Mouse (Mus musculus) neural tube, postnatal 0 days (tissue): ENCODE data around the gene Nexn. TPM values are rescaled to one million over a fixed set of nuclear protein-coding genes. Genes with fewer than 3 reads are reported as not detected.

Experiments
- polyA plus RNA-seq: library from polyadenylated mRNA; unstranded; fragments of >200 nt; fragmentation: Nextera tagmentation; extraction: Ambion mirVana; gene quantifications from 2 replicates; pipeline ENCODE4 v1.2.1, GENCODE M21; 2015

Nexn gene
- polyA plus RNA-seq: 2.9 and 3.6 TPM in 2 replicates

GRCm38 (mm10) chr3:152266036-152266421, at the start of gene Nexn:
Gene Nexn, minus strand, starts transcription at chr3:152266350.

DNA sequence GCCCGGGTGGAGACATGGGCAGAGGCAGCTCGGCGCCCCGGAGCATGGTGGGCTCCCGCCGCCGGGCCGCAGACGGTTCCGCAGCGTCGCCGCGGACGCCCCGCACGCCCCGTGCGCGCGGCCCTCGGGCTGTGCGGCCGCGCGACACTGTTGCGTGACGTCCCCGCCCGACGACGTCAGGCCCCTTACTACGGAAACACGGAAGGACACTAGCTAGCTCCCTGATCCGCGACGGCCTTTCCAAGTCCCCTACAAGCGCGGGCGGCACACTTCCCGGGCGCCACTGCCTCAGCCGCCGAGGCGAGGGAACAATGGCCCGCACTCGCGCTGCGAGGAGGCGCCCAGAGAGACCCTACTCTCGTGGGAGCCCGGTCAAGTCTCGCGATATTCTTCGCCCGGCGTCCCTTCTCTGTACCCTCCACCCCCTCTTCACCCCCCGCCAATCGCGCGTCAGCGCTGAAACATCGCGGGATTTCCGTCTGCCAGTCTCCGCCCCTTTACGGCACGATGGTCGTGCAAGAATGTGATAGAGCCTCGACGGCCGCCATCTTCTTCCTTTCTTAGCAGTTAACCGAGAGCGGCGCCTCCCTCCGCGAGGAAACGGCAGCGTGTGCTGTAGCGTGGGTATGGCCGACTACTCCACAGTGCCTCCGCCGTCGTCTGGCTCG, 56.0 kb downstream of the Nexn start, which contains the start of the genes Dnajb4 and Fubp1:
TSS of gene Dnajb4 (minus strand) at position 336 of the 668 bp plus-strand sequence.
TSS of gene Fubp1 (plus strand) at position 456 of the 668 bp plus-strand sequence.

Other genes starting within 250 kb of the Nexn start
- gene Gipc2, start 100.1 kb downstream of the Nexn start, polyA plus RNA-seq: 13.4 and 14.8 TPM in 2 replicates
- 51.8 and 52.5 TPM in 2 replicates for gene Dnajb4, start 56.0 kb downstream of the Nexn start, polyA plus RNA-seq
- gene Fubp1, start 55.9 kb downstream of the Nexn start, polyA plus RNA-seq: 106 and 114 TPM in 2 replicates
- gene Miga1, start 74.1 kb upstream of the Nexn start, polyA plus RNA-seq: 17.6 and 18.4 TPM in 2 replicates
- gene Usp33, start 80.1 kb upstream of the Nexn start, polyA plus RNA-seq: 58.4 and 60.3 TPM in 2 replicates
- 20.9 and 22.3 TPM in 2 replicates for gene Zzz3, start 129.1 kb upstream of the Nexn start, polyA plus RNA-seq